Mouse (Mus musculus) kidney, postnatal 0 days (tissue): ENCODE measurements around the gene Snapc5. TPM values are rescaled to one million over a fixed set of nuclear protein-coding genes. Genes with fewer than 3 reads are reported as not detected.

ENCODE experiments used
- ATAC-seq: fragments of 200-750 bp; cut with Nextera tagmentation; replicated peaks from 2 replicates; pipeline ENCODE4 v1.8.0; 2017; ENCODE audit warnings: low read depth, moderate number of reproducible peaks, moderate TSS enrichment, moderate library complexity; ENCODE audit not compliant: low FRiP score
- DNase-seq: peaks from one replicate; pipeline ENCODE4 v3.0.0-alpha.2; 2016; ENCODE audit warnings: low spot score
- H3K27ac ChIP-seq: fragments of 300-500 bp; sonication (generic); 2 replicates; pipeline ENCODE4 v1.5.1; 2014; ENCODE audit warnings: mild to moderate bottlenecking
- H3K27me3 ChIP-seq: fragments of 300-500 bp; sonication (generic); 2 replicates; pipeline ENCODE4 v1.6.1; 2014; ENCODE audit warnings: low read length, mixed read lengths; ENCODE audit not compliant: insufficient read depth
- H3K36me3 ChIP-seq: fragments of 300-500 bp; sonication (generic); 2 replicates; pipeline ENCODE4 v1.6.1; 2014; ENCODE audit warnings: low read length, mixed read lengths; ENCODE audit not compliant: insufficient read depth
- H3K4me1 ChIP-seq: fragments of 300-500 bp; sonication (generic); replicated peaks from 2 replicates; pipeline ENCODE4 v1.6.1; 2014; ENCODE audit warnings: antibody characterized with exemption, low read length, mixed read lengths; ENCODE audit not compliant: insufficient read depth
- H3K4me2 ChIP-seq: fragments of 300-500 bp; sonication (generic); 2 replicates; pipeline ENCODE4 v1.6.1; 2014; ENCODE audit warnings: mild to moderate bottlenecking, low read length, moderate library complexity, mixed read lengths
- H3K4me3 ChIP-seq: fragments of 300-500 bp; sonication (generic); replicated peaks from 2 replicates; pipeline ENCODE4 v1.5.1; 2014; ENCODE audit warnings: low read depth, low read length
- H3K9ac ChIP-seq: fragments of 300-500 bp; sonication (generic); 2 replicates; pipeline ENCODE4 v1.6.1; 2014; ENCODE audit warnings: low read depth, low read length
- H3K9me3 ChIP-seq: fragments of 300-500 bp; sonication (generic); replicated peaks from 2 replicates; pipeline ENCODE4 v1.6.1; 2016; ENCODE audit warnings: low read length, inconsistent platforms, mixed read lengths
- CTCF ChIP-seq: IDR thresholded peaks from 2 replicates; pipeline ENCODE4 v1.5.1; 2016; ENCODE audit warnings: antibody characterized with exemption, low read depth, mild to moderate bottlenecking, moderate library complexity
- WGBS: fragments of 180-500 bp; shearing (Covaris S2); extraction: QIAGEN DNeasy Blood & Tissue Kit; methylation state at CpG from one replicate; pipeline ENCODE4 v1.1.7; 2014; 5-methylcytosine and 5-hydroxymethylcytosine counted together
- polyA plus RNA-seq: library from polyadenylated mRNA; unstranded; fragments of >200 nt; fragmentation: Nextera tagmentation; extraction: Ambion mirVana; gene quantifications from 2 replicates; pipeline ENCODE4 v1.2.1, GENCODE M21; 2015

Gene Snapc5
- polyA plus RNA-seq, 1 experiment from 2014 or later, result 25.8 TPM

GRCm38 (mm10) chr9:64172145-64172815 is 6.8 kb upstream of the Snapc5 start:
- WGBS, result 3% methylated on average over 18 of the region's 18 CpGs
- peak overlapping the region; percentile 98 for H3K4me3 ChIP-seq
- peaks cover 3% of the 10 kb centered on the region; the same call in 1 of the 2 replicates for H3K4me1 ChIP-seq
- no peaks in the 10 kb centered on the region for H3K9me3 ChIP-seq
- peak; percentile 62 for ATAC-seq
- peak overlapping the region; percentile 62 for H3K4me2 ChIP-seq
- peaks cover 21% of the 10 kb centered on the region for H3K36me3 ChIP-seq
- H3K27ac ChIP-seq, result peak overlapping the region; percentile 85
- no peak for DNase-seq
- no peaks in the 10 kb centered on the region for H3K27me3 ChIP-seq
- peak overlapping the region; percentile 95 for H3K9ac ChIP-seq
- TF ChIP-seq CTCF, result no peak

DNA sequence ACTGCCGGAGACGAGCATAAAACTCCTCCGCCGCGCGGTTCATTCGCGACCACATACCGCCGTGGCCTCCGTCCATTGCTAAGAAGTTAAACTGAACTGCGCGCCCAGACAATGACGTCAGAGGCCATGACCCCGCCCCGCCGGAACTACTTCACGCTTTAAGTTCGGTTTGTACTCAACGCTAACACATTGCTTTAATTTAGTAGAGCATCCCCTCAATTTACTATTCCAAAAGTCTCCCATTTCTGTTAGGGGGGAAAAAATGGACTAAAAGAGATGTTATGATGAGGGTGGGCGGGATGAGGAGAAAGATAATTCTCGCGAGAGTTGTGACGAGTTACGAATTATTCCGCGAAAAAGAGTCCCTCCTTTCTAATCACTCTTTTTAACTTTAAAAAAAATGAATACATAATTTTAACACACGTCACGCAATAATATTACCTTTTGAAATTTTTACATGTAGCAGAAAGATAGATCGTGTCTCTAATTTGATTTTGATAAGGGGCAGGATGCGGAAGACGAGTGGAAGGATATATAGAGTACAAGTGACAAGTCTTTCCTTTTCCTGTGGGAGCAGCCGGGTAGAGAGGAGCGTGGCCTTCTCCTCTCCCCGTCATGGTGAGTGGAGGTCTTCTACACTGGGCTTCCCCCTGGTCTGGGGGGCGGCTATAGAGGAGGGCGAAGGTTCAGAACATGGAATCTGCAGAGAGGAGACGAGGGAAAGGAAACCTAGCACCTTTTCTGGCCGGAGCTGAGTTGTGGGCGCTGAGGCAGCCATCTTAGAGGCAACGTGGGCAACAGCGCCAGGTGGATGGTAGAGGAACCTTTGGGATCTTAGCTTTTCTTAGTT is 6.0 kb upstream of the Snapc5 start, which contains the start of the genes Zwilch and Rpl4:
Zwilch (minus strand) TSS at position 289 of the 850 bp plus-strand sequence.
Rpl4 (plus strand) TSS at position 560 of the 850 bp plus-strand sequence.
- Histone ChIP-seq H3K4me1 (peaks cover 3% of the 10 kb centered on the region; the same call in 1 of the 2 replicates), H3K4me2 (peak within 1 kb of the TSS; percentile 62), H3K4me3 (peak within 1 kb of the TSS; percentile 98), H3K9ac (peak within 1 kb of the TSS; percentile 95), H3K36me3 (peaks cover 29% of the 10 kb centered on the region), H3K27ac (peak within 1 kb of the TSS; percentile 85), H3K9me3 (no peaks in the 10 kb centered on the region), H3K27me3 (no peaks in the 10 kb centered on the region)
- DNase-seq, result peak; percentile 95
- peak; percentile 87 for ATAC-seq
- WGBS, result under 1% methylated on average over 42 of the region's 42 CpGs
- peak; percentile 26; the same call in 1 of the 2 replicates for TF ChIP-seq CTCF

GRCm38 (mm10) chr9:64173666-64174220 is 5.3 kb upstream of the Snapc5 start:
- ATAC-seq (no peak), DNase-seq (no peak)
- Histone ChIP-seq H3K27me3 (no peaks in the 10 kb centered on the region), H3K4me1 (peaks cover 3% of the 10 kb centered on the region; the same call in 1 of the 2 replicates), H3K9ac (peak overlapping the region; percentile 95), H3K36me3 (peaks cover 32% of the 10 kb centered on the region), H3K27ac (peak overlapping the region; percentile 85), H3K4me3 (peak overlapping the region; percentile 98), H3K9me3 (no peaks in the 10 kb centered on the region), H3K4me2 (peak overlapping the region; percentile 62)
- WGBS, result under 1% methylated on average over 16 of the region's 16 CpGs
- TF ChIP-seq CTCF, result no peak

GRCm38 (mm10) chr9:64174341-64174740 is 4.7 kb upstream of the Snapc5 start:
- peak overlapping the region; percentile 98 for H3K4me3 ChIP-seq
- no peak for TF ChIP-seq CTCF
- H3K27me3 ChIP-seq, result no peaks in the 10 kb centered on the region
- H3K4me1 ChIP-seq, result peaks cover 3% of the 10 kb centered on the region; the same call in 1 of the 2 replicates
- H3K4me2 ChIP-seq, result peak overlapping the region; percentile 62
- peak overlapping the region; percentile 95 for H3K9ac ChIP-seq
- no peak overlapping the region for H3K27ac ChIP-seq
- ATAC-seq, result no peak
- H3K36me3 ChIP-seq, result peaks cover 32% of the 10 kb centered on the region
- H3K9me3 ChIP-seq, result no peaks in the 10 kb centered on the region
- DNase-seq, result no peak

DNA sequence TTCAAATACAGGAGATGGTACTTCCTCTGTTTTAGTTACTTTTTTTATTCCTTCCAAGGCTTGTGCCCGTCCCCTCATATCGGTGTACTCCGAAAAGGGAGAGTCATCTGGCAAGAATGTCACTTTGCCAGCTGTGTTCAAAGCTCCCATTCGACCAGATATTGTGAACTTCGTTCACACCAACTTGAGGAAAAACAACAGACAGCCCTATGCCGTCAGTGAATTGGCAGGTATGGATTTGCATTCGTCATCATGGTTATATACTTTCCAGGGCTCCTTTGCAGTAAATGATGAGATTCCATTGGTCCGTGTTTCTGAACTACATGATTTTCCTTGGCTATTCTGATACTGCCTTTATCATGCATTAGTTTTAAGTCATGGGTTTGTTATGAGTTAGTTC is 4.3 kb upstream of the Snapc5 start:
- Histone ChIP-seq H3K9me3 (no peaks in the 10 kb centered on the region), H3K4me2 (peak overlapping the region; percentile 62), H3K27me3 (no peaks in the 10 kb centered on the region), H3K27ac (no peak overlapping the region), H3K36me3 (peaks cover 32% of the 10 kb centered on the region), H3K4me1 (peaks cover 5% of the 10 kb centered on the region; the same call in 1 of the 2 replicates), H3K9ac (0 out of 2 replicates have a peak overlapping the region, but pooled peaks have one; percentile 95), H3K4me3 (0 out of 2 replicates have a peak overlapping the region, but pooled peaks have one; percentile 98)
- ATAC-seq (no peak), DNase-seq (no peak)
- no peak for TF ChIP-seq CTCF
- 60% methylated on average over 8 of the region's 8 CpGs for WGBS

GRCm38 (mm10) chr9:64175378-64175777 is 3.7 kb upstream of the Snapc5 start:
- TF ChIP-seq CTCF, result no peak
- Histone ChIP-seq H3K36me3 (peaks cover 32% of the 10 kb centered on the region), H3K4me3 (no peak overlapping the region), H3K9ac (no peak overlapping the region), H3K4me2 (no peak overlapping the region), H3K4me1 (peaks cover 7% of the 10 kb centered on the region; the same call in 1 of the 2 replicates), H3K27ac (no peak overlapping the region), H3K9me3 (no peaks in the 10 kb centered on the region), H3K27me3 (no peaks in the 10 kb centered on the region)
- DNase-seq (no peak), ATAC-seq (no peak)
- WGBS, result 84% methylated on average over 11 of the region's 11 CpGs
